Mouse (Mus musculus) lung, embryonic 14.5 days (tissue): ENCODE measurements around the gene Clasp2. TPM values are rescaled to one million over a fixed set of nuclear protein-coding genes. Genes with fewer than 3 reads are reported as not detected.
A peak's percentile ranks its signal among the peaks of the same experiment; 100 is the strongest.
"Not testable (repeated sequence)": the region's sequence is repeated elsewhere in the genome, so short reads cannot be mapped to it uniquely, and the experiment has no call there.

ENCODE experiments used
- ATAC-seq: fragments of 200-750 bp; cut with Nextera tagmentation; 2 replicates; pipeline ENCODE4 v1.8.0; 2017; ENCODE audit warnings: mild to moderate bottlenecking, moderate TSS enrichment, moderate library complexity; ENCODE audit not compliant: insufficient read depth
- DNase-seq: peaks from one replicate; pipeline ENCODE4 v3.0.0-alpha.2; 2015
- H3K27ac ChIP-seq: fragments of 300-500 bp; sonication (generic); 2 replicates; pipeline ENCODE4 v1.5.1; 2014; ENCODE audit warnings: low read depth, mild to moderate bottlenecking, moderate library complexity
- H3K27me3 ChIP-seq: fragments of 300-500 bp; sonication (generic); 2 replicates; pipeline ENCODE4 v1.6.1; 2014; ENCODE audit warnings: low read length, control low read depth; ENCODE audit not compliant: insufficient read depth
- H3K36me3 ChIP-seq: fragments of 300-500 bp; sonication (generic); 2 replicates; pipeline ENCODE4 v1.6.1; 2014; ENCODE audit warnings: control low read depth; ENCODE audit not compliant: insufficient read depth
- H3K4me1 ChIP-seq: fragments of 300-500 bp; sonication (generic); 2 replicates; pipeline ENCODE4 v1.6.1; 2014; ENCODE audit warnings: antibody characterized with exemption, control low read depth; ENCODE audit not compliant: insufficient read depth
- H3K4me2 ChIP-seq: fragments of 300-500 bp; sonication (generic); 2 replicates; pipeline ENCODE4 v1.6.1; 2014; ENCODE audit warnings: mild to moderate bottlenecking
- H3K4me3 ChIP-seq: fragments of 300-500 bp; sonication (generic); 2 replicates; pipeline ENCODE4 v1.5.1; 2014; ENCODE audit warnings: low read depth, low read length
- H3K9ac ChIP-seq: fragments of 300-500 bp; sonication (generic); 2 replicates; pipeline ENCODE4 v1.6.1; 2014
- H3K9me3 ChIP-seq: fragments of 300-500 bp; sonication (generic); 2 replicates; pipeline ENCODE4 v1.6.1; 2016; ENCODE audit warnings: low read depth, low read length, control low read depth
- CTCF ChIP-seq: IDR thresholded peaks from 2 replicates; pipeline ENCODE4 v1.5.1; 2016; ENCODE audit warnings: antibody characterized with exemption, low read depth
- WGBS: fragments of 180-500 bp; shearing (Covaris S2); extraction: QIAGEN DNeasy Blood & Tissue Kit; methylation state at CpG from one replicate; pipeline ENCODE4 v1.1.7; 2014; 5-methylcytosine and 5-hydroxymethylcytosine counted together
- polyA plus RNA-seq: library from polyadenylated mRNA; unstranded; fragments of >200 nt; fragmentation: Nextera tagmentation; extraction: Ambion mirVana; gene quantifications from 2 replicates; pipeline ENCODE4 v1.2.1, GENCODE M21; 2014

Clasp2 gene
- polyA plus RNA-seq, 1 experiment from 2014 or later = 34.2 TPM

GRCm38 (mm10) chr9:113894903-113895302 is 153.6 kb downstream of the Clasp2 start:
- Histone ChIP-seq H3K27me3 (no peaks in the 10 kb centered on the region), H3K36me3 (peaks cover 18% of the 10 kb centered on the region; the same call in 1 of the 2 replicates), H3K4me3 (no peak overlapping the region), H3K4me1 (no peaks in the 10 kb centered on the region), H3K4me2 (no peak overlapping the region), H3K9ac (no peak overlapping the region), H3K27ac (no peak overlapping the region), H3K9me3 (no peaks in the 10 kb centered on the region)
- TF ChIP-seq CTCF = no peak
- 92% methylated on average over 3 of the region's 3 CpGs for WGBS
- DNase-seq = no peak
- no peak for ATAC-seq

- peaks cover 40% of the 10 kb centered on the region for H3K36me3 ChIP-seq
- no peak overlapping the region for H3K4me2 ChIP-seq
- TF ChIP-seq CTCF = no peak
- WGBS = 46% methylated on average over 4 of the region's 4 CpGs
- no peaks in the 10 kb centered on the region for H3K27me3 ChIP-seq
- DNase-seq = peak; percentile 90
- ATAC-seq = peak; percentile 92
- H3K4me3 ChIP-seq = no peak overlapping the region
- no peaks in the 10 kb centered on the region for H3K4me1 ChIP-seq
- H3K9me3 ChIP-seq = no peaks in the 10 kb centered on the region
- H3K27ac ChIP-seq = no peak overlapping the region
- no peak overlapping the region for H3K9ac ChIP-seq
Measured at GRCm38 (mm10) chr9:113903136-113903535, 161.9 kb downstream of the Clasp2 start.

GRCm38 (mm10) chr9:113904315-113904714 is 163.0 kb downstream of the Clasp2 start:
- not testable (repeated sequence) for H3K4me1 ChIP-seq, DNase-seq

GRCm38 (mm10) chr9:113915789-113916188 is 174.5 kb downstream of the Clasp2 start:
- no peaks in the 10 kb centered on the region for H3K27me3 ChIP-seq
- no peak for TF ChIP-seq CTCF
- no peak overlapping the region for H3K4me2 ChIP-seq
- H3K27ac ChIP-seq = no peak overlapping the region
- H3K4me3 ChIP-seq = no peak overlapping the region
- no peaks in the 10 kb centered on the region for H3K9me3 ChIP-seq
- no peak for DNase-seq
- no peaks in the 10 kb centered on the region for H3K4me1 ChIP-seq
- ATAC-seq = no peak
- peaks cover 34% of the 10 kb centered on the region for H3K36me3 ChIP-seq
- 92% methylated on average over 5 of the region's 5 CpGs for WGBS
- H3K9ac ChIP-seq = no peak overlapping the region

More at GRCm38 (mm10) chr9:113904315-113904714, 163.0 kb downstream of the Clasp2 start:
- not testable (repeated sequence) for H3K4me2 ChIP-seq, H3K27me3 ChIP-seq, H3K4me3 ChIP-seq, ATAC-seq, H3K9ac ChIP-seq, H3K9me3 ChIP-seq, H3K27ac ChIP-seq
- WGBS = 96% methylated on average over 6 of the region's 6 CpGs
- peaks cover 52% of the 10 kb centered on the region for H3K36me3 ChIP-seq
- 0 out of 2 replicates have a peak, but pooled peaks have one; percentile 8 for TF ChIP-seq CTCF

DNA sequence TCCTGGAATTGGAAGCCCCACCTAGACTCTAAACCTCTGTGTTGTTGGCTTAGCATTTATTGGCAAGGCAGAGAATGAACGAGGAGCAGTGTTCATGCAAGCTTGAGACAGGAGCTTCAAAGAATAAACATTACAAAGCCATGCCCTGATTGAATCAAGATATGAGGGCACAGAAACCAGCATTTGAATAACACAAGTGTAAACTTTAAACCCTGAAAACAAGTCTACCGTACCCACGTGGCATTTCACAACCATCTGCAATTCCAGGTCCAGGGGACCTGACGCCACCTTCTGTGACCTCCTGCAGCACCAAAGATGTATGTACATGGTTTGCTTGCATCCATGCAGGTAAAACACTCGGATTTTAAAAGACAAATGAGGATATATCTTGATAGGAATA is 181.4 kb downstream of the Clasp2 start:
- Histone ChIP-seq H3K4me3 (no peak overlapping the region), H3K36me3 (peaks cover 22% of the 10 kb centered on the region; the same call in 1 of the 2 replicates)
- no peak for ATAC-seq

GRCm38 (mm10) chr9:113924883-113925282 is 183.6 kb downstream of the Clasp2 start:
- WGBS = 89% methylated on average over 5 of the region's 5 CpGs
- no peak overlapping the region for H3K4me2 ChIP-seq
- no peak for ATAC-seq
- no peaks in the 10 kb centered on the region for H3K27me3 ChIP-seq
- TF ChIP-seq CTCF = no peak
- H3K4me1 ChIP-seq = no peaks in the 10 kb centered on the region
- DNase-seq = no peak
- no peak overlapping the region for H3K4me3 ChIP-seq
- no peak overlapping the region for H3K27ac ChIP-seq
- H3K9me3 ChIP-seq = no peaks in the 10 kb centered on the region
- peaks cover 16% of the 10 kb centered on the region; the same call in 1 of the 2 replicates for H3K36me3 ChIP-seq
- no peak overlapping the region for H3K9ac ChIP-seq

More for the DNA sequence above, 181.4 kb downstream of the Clasp2 start:
- no peaks in the 10 kb centered on the region for H3K27me3 ChIP-seq
- H3K27ac ChIP-seq = no peak overlapping the region
- no peaks in the 10 kb centered on the region for H3K9me3 ChIP-seq
- no peak overlapping the region for H3K4me2 ChIP-seq
- no peaks in the 10 kb centered on the region for H3K4me1 ChIP-seq
- no peak overlapping the region for H3K9ac ChIP-seq
- DNase-seq = no peak
- WGBS = 90% methylated on average over 5 of the region's 5 CpGs
- TF ChIP-seq CTCF = no peak

- H3K9me3 ChIP-seq = no peaks in the 10 kb centered on the region
- H3K36me3 ChIP-seq = 0 out of 2 replicates have a peak, but pooled peaks cover 2% of the 10 kb centered on the region
- WGBS = 84% methylated on average over 4 of the region's 4 CpGs
- TF ChIP-seq CTCF = no peak
- H3K4me1 ChIP-seq = no peaks in the 10 kb centered on the region
- no peak for ATAC-seq
- no peak overlapping the region for H3K4me3 ChIP-seq
- H3K9ac ChIP-seq = no peak overlapping the region
- no peaks in the 10 kb centered on the region for H3K27me3 ChIP-seq
- no peak overlapping the region for H3K4me2 ChIP-seq
- DNase-seq = no peak
- H3K27ac ChIP-seq = no peak overlapping the region
Measured at GRCm38 (mm10) chr9:113928591-113928990, 187.3 kb downstream of the Clasp2 start.
